Mouse (Mus musculus) frontal cortex, postnatal 25 days (tissue): ENCODE measurements at regions not wholly inside any gene's neighbourhood (a gene's known extent, or its start where the extent isn't known, plus 50 kb on each side); places are given as distances from the start of the nearest gene placed in this dataset.

Experiments used
- DNase-seq, 2 experiments: peaks; one replicate each; pipeline ENCODE4 v3.0.0; 2022; ENCODE audit warnings: low spot score in 2 of 2

- DNase-seq: peak in 1 of 2 experiments; percentile 69
These were observed 82.1 kb downstream of the Cstad start for GRCm38 (mm10) chr2:30676833-30677459.

- DNase-seq: no peak
These were observed 81.6 kb downstream of the Cstad start for GRCm38 (mm10) chr2:30676450-30676832.

GRCm38 (mm10) chr2:30675839-30676238, 81.0 kb downstream of the Cstad start:
- DNase-seq: no peak

- DNase-seq: no peak
These were observed 76.2 kb downstream of the Cstad start for GRCm38 (mm10) chr2:30670836-30671586.

GRCm38 (mm10) chr2:30667468-30667867, 72.6 kb downstream of the Cstad start:
- no peak for DNase-seq

- no peak for DNase-seq
These were observed 66.3 kb downstream of the Cstad start for GRCm38 (mm10) chr2:30661147-30661546.

GRCm38 (mm10) chr2:30660613-30660991, 65.8 kb downstream of the Cstad start:
- DNase-seq: no peak

- no peak for DNase-seq
These were observed 65.2 kb downstream of the Cstad start for GRCm38 (mm10) chr2:30659836-30660612.

- peak in 1 of 2 experiments; percentile 51 for DNase-seq
These were observed 64.2 kb downstream of the Cstad start for GRCm38 (mm10) chr2:30658844-30659555.
